Mouse (Mus musculus) pancreas, adult 10 weeks (tissue): ENCODE results near the gene Itpk1. TPM values are rescaled to one million over a fixed set of nuclear protein-coding genes. Genes with fewer than 3 reads are reported as not detected.

Experiments used
- polyA plus RNA-seq: library from polyadenylated mRNA; stranded (reverse); fragments of 350-450 nt; fragmentation: Illumina TruSeq; extraction: RNeasy Lipid Tissue Mini Kit (QIAGEN cat#74804); gene quantifications from one replicate; pipeline ENCODE4 v1.2.3, GENCODE M21; 2015; ENCODE audit warnings: low read depth, low replicate concordance; ENCODE audit not compliant: insufficient read depth

Itpk1 gene
- polyA plus RNA-seq, result 4.5 TPM

GRCm38 (mm10) chr12:102704457-102705198, at the start of gene Itpk1:
Gene Itpk1 (minus strand): TSS chr12:102704930.

GRCm38 (mm10) chr12:102743589-102744574, 39.2 kb upstream of the Itpk1 start, which contains the start of the genes Moap1 and Tmem251:
Gene Moap1 (minus strand): TSS chr12:102743661.
Gene Tmem251 (plus strand): TSS chr12:102743762.

GRCm38 (mm10) chr12:102554721-102555516, 149.8 kb downstream of the Itpk1 start, which contains the start of gene Chga:
Gene Chga (plus strand): TSS chr12:102554969.

Other genes starting within 250 kb of the Itpk1 start
- 12.9 TPM for gene Golga5, start 235.8 kb downstream of the Itpk1 start, polyA plus RNA-seq
- gene Chga, start 150.0 kb downstream of the Itpk1 start, polyA plus RNA-seq, result 461 TPM
- 1.1 TPM for gene Moap1, start 38.7 kb upstream of the Itpk1 start, polyA plus RNA-seq
- gene Tmem251, start 38.8 kb upstream of the Itpk1 start, polyA plus RNA-seq, result 1.4 TPM
- not detected for gene Gm28051, start 52.8 kb upstream of the Itpk1 start, polyA plus RNA-seq
- gene Gon7, start 52.9 kb upstream of the Itpk1 start, polyA plus RNA-seq, result 2.0 TPM
- gene Ubr7, start 53.0 kb upstream of the Itpk1 start, polyA plus RNA-seq, result 4.2 TPM
- 1.5 TPM for gene Gm20604, start 53.7 kb upstream of the Itpk1 start, polyA plus RNA-seq
- 4.7 TPM for gene Btbd7, start 173.5 kb upstream of the Itpk1 start, polyA plus RNA-seq
- gene Cox8c, start 194.4 kb upstream of the Itpk1 start, polyA plus RNA-seq, result not detected
- gene Unc79, start 243.9 kb upstream of the Itpk1 start, polyA plus RNA-seq, result 2.8 TPM